ENCODE assay signal across 27 mouse cellular contexts in genomic region chr16:63170101-63170500, GRCm38 (mm10).
A peak's percentile ranks its signal among the peaks of the same experiment; 100 is the strongest.
DNase-seq lines count a peak whose midpoint lies in the region; ATAC-seq and TF ChIP-seq lines count a peak whose summit lies in the region.
"Had no signal": no experiment of that assay in that cellular context is flagged by ENCODE, and none has a peak within 500 bp of the region (broad histone marks: within the 10 kb centered on the region; RNA-seq: fewer than 3 reads in every experiment).

No protein-coding gene starts in this region.

- H3K4me3 ChIP-seq in heart, adult 2 months = no peak overlapping the region
- H3K4me3 ChIP-seq in heart, embryonic 11.5 days (ENCODE audit: low read depth, low read length) = no peak overlapping the region
- no peak overlapping the region for H3K4me3 ChIP-seq in myocyte
- H3K4me3 ChIP-seq: embryonic facial prominence, embryonic 13.5 days; embryonic facial prominence, embryonic 15.5 days; erythroblast, embryonic 14.5 days; forebrain, embryonic 10.5 days; forebrain, embryonic 12.5 days had no signal

- TF ChIP-seq CTCF in heart, adult 2 months (IDR thresholded peaks at IDR 0.05) = no peak

- DNase-seq in heart, adult 11 months = peak; percentile 94
- no peak for DNase-seq in heart, adult 2 months
- peak; percentile 10 to 27 for DNase-seq in heart, adult 9 months (ENCODE audit: low spot score in 2 of 2)
- DNase-seq: adrenal gland, adult 8-10 months; adrenal gland, postnatal 14 days; adrenal gland, postnatal 36 days; B cell, adult 2 months; cerebellum, adult 11-12 months; cerebellum, adult 2 months; cerebellum, adult 9-11 months; cerebellum, postnatal 14 days; cerebellum, postnatal 36 days; embryo, embryonic 11 days had no signal

- H3K36me3 ChIP-seq in heart, adult 2 months (ENCODE audit: control insufficient read depth, insufficient read depth, low read length) = no peaks in the 10 kb centered on the region
- no peaks in the 10 kb centered on the region for H3K36me3 ChIP-seq in heart, embryonic 11.5 days (ENCODE audit: control insufficient read depth, insufficient read depth, low read length)
- H3K36me3 ChIP-seq in myocyte (ENCODE audit: control insufficient read depth, insufficient read depth) = no peaks in the 10 kb centered on the region
- H3K36me3 ChIP-seq: embryonic facial prominence, embryonic 13.5 days; embryonic facial prominence, embryonic 15.5 days; forebrain, embryonic 10.5 days; forebrain, embryonic 12.5 days; G1E had no signal

- H3K27ac ChIP-seq in heart, adult 2 months = no peak overlapping the region
- H3K27ac ChIP-seq in heart, embryonic 11.5 days (ENCODE audit: low read depth, low read length) = no peak overlapping the region
- H3K27ac ChIP-seq: embryonic facial prominence, embryonic 13.5 days; embryonic facial prominence, embryonic 15.5 days; forebrain, embryonic 10.5 days; forebrain, embryonic 12.5 days had no signal

- no peak overlapping the region for H3ac ChIP-seq in myocyte (ENCODE audit: control insufficient read depth, insufficient read length)

- TF ChIP-seq POLR2A in heart, adult 2 months (IDR thresholded peaks at IDR 0.05; ENCODE audit: insufficient read depth, low read depth, low read length) = no peak
- no peak for TF ChIP-seq POLR2A in myocyte (IDR thresholded peaks at IDR 0.05; ENCODE audit: insufficient read length, low read depth)

- no peaks in the 10 kb centered on the region for H3K79me2 ChIP-seq in heart, adult 2 months (replicated peaks; ENCODE audit: control insufficient read depth, insufficient read depth, low read length)
- no peaks in the 10 kb centered on the region for H3K79me2 ChIP-seq in myocyte (ENCODE audit: control insufficient read depth, insufficient read depth)

- intact Hi-C loops in heart, adult 2 months (cut with DNase I) = no loop called here

- no peaks in the 10 kb centered on the region for H3K27me3 ChIP-seq in heart, adult 2 months (ENCODE audit: control insufficient read depth, insufficient read depth, low read length)
- H3K27me3 ChIP-seq in heart, embryonic 11.5 days (ENCODE audit: control insufficient read depth, insufficient read depth, low read length) = no peaks in the 10 kb centered on the region
- H3K27me3 ChIP-seq in myocyte (ENCODE audit: control insufficient read depth, insufficient read depth, insufficient read length) = no peaks in the 10 kb centered on the region
- H3K27me3 ChIP-seq: CH12.LX; embryonic facial prominence, embryonic 13.5 days; embryonic facial prominence, embryonic 15.5 days; forebrain, embryonic 12.5 days had no signal

- H3K9ac ChIP-seq in heart, adult 2 months (ENCODE audit: low read depth, low read length) = no peak overlapping the region
- H3K9ac ChIP-seq in heart, embryonic 11.5 days (ENCODE audit: low read depth, low read length) = no peak overlapping the region
- H3K9ac ChIP-seq: embryonic facial prominence, embryonic 13.5 days; embryonic facial prominence, embryonic 15.5 days; forebrain, embryonic 12.5 days had no signal

- 63% methylated on average over 6 of the region's 6 CpGs for WGBS in heart, adult 2 months
- WGBS in heart, embryonic 11.5 days (ENCODE audit: insufficient replicate concordance) = 68% methylated on average over 6 of the region's 6 CpGs

- H3K9me3 ChIP-seq in heart, embryonic 11.5 days (replicated peaks; ENCODE audit: control insufficient read depth, low read length) = no peaks in the 10 kb centered on the region
- H3K9me3 ChIP-seq: embryonic facial prominence, embryonic 13.5 days; embryonic facial prominence, embryonic 15.5 days; forebrain, embryonic 10.5 days; forebrain, embryonic 12.5 days; G1E had no signal

- no peak overlapping the region for H3K4me2 ChIP-seq in heart, embryonic 11.5 days
- H3K4me2 ChIP-seq in myocyte (ENCODE audit: low read depth) = peak overlapping the region; percentile 35
- H3K4me2 ChIP-seq: embryonic facial prominence, embryonic 13.5 days; embryonic facial prominence, embryonic 15.5 days; forebrain, embryonic 12.5 days had no signal

- no peak for ATAC-seq in heart, embryonic 11.5 days (replicated peaks; ENCODE audit: insufficient number of reproducible peaks, low FRiP score, low TSS enrichment)
- ATAC-seq: activated CD4-positive, CD25-positive, alpha-beta regulatory T cell, adult 4 months; CD4-positive, CD25-positive, alpha-beta regulatory T cell, adult 4 months; forebrain, embryonic 14.5 days; forebrain, embryonic 16.5 days; Patski had no signal

- no peak for TF ChIP-seq EP300 in heart, adult 2 months (IDR thresholded peaks at IDR 0.05; ENCODE audit: insufficient read depth, low read depth, low read length)

- H3K4me1 ChIP-seq in heart, adult 2 months (ENCODE audit: control insufficient read depth, insufficient read depth, low read length) = no peaks in the 10 kb centered on the region
- no peaks in the 10 kb centered on the region for H3K4me1 ChIP-seq in heart, embryonic 11.5 days (ENCODE audit: control insufficient read depth, insufficient read depth, low read length)
- H3K4me1 ChIP-seq: embryonic facial prominence, embryonic 15.5 days; forebrain, embryonic 12.5 days had no signal

TF ChIP-seq in myocyte, 11 proteins besides CTCF, POLR2A, EP300 and RAD21:
- TF ChIP-seq MAX (IDR thresholded peaks at IDR 0.05; ENCODE audit: low read depth) (no peak), SRF (IDR thresholded peaks at IDR 0.05; ENCODE audit: control insufficient read depth, insufficient read length, low read depth) (no peak), TCF12 (IDR thresholded peaks at IDR 0.05; ENCODE audit: insufficient read depth, poor library complexity, severe bottlenecking) (no peak), CEBPB (IDR thresholded peaks at IDR 0.05; ENCODE audit: insufficient read depth, poor library complexity, severe bottlenecking) (no peak), E2F4 (IDR thresholded peaks at IDR 0.05; ENCODE audit: insufficient read depth) (no peak), MYOD1 (IDR thresholded peaks at IDR 0.05; ENCODE audit: control insufficient read depth in 1 of 3, insufficient read length in 2 of 3, low read depth in 2 of 3) (no peak), USF1 (IDR thresholded peaks at IDR 0.05; ENCODE audit: low read depth) (no peak), TCF3 (IDR thresholded peaks at IDR 0.05; ENCODE audit: insufficient read length, low read depth) (no peak), POLR2AphosphoS2 (IDR thresholded peaks at IDR 0.05; ENCODE audit: insufficient read length, low read depth) (no peak), REST (IDR thresholded peaks at IDR 0.05; ENCODE audit: insufficient read depth, insufficient read length) (no peak), MYOG (IDR thresholded peaks at IDR 0.05; ENCODE audit: control insufficient read depth in 1 of 3, insufficient read depth in 1 of 3, insufficient read length in 2 of 3, low read depth in 2 of 3) (no peak)
TF ChIP-seq in myocyte: peak in this region for 0.

Comparison
In these comparisons a context has a peak if more than half of its experiments do, and no peak if none do; other contexts are left out.
1. DNase-seq: peak in heart, adult 11 months (single experiment) and heart, adult 9 months (2 of 2); none in heart, adult 2 months (0 of 2).